Comparison of ENCODE assay signal across 17 mouse cellular contexts in the genomic region with DNA sequence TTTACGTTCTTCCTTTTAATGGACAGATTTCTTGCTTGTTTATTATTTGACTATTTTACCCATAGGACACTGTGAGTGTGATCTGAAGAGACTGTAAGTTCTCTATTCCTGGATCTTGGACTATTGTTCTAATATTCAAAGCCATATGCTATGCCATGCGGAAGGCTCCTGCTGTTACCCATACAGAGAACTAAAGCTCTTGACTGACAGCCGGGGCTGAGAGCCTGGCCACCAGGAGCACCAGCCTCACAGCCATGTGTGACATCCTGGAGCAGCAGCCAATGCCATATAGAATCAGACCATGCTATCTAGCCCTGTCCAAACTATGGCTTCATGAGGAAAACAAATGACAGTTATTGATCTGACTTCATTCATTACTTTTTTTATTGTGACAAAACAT.
"Had no signal": no experiment of that assay in that cellular context is flagged by ENCODE, and none has a peak within 500 bp of the region (broad histone marks: within the 10 kb centered on the region; RNA-seq: fewer than 3 reads in every experiment).

No protein-coding gene starts in this region.

- H3K4me1 ChIP-seq: limb, embryonic 12.5 days; liver, embryonic 13.5 days; lung, embryonic 15.5 days; megakaryocyte, embryonic 14.5 days had no signal

- H3K4me2 ChIP-seq: limb, embryonic 12.5 days; liver, embryonic 13.5 days; lung, embryonic 15.5 days had no signal

- DNase-seq: kidney, adult 9 months; kidney, postnatal 36 days; layer of hippocampus, adult 9-11 months; layer of hippocampus, postnatal 36 days; liver; liver, embryonic 13.5 days; liver, postnatal 0 days; lung, postnatal 14 days; right cerebral cortex, postnatal 4 days; spleen, adult 18-20 months; thymus, adult 2 months; thymus, postnatal 25 days had no signal

- H3K4me3 ChIP-seq: limb, embryonic 12.5 days; liver, embryonic 13.5 days; lung, embryonic 15.5 days; megakaryocyte, embryonic 14.5 days had no signal

- H3K27me3 ChIP-seq: limb, embryonic 12.5 days; liver, embryonic 13.5 days; lung, embryonic 15.5 days; megakaryocyte, embryonic 14.5 days had no signal

- H3K9me3 ChIP-seq: limb, embryonic 12.5 days; liver, embryonic 13.5 days; lung, embryonic 15.5 days; megakaryocyte, embryonic 14.5 days had no signal

- H3K27ac ChIP-seq: kidney, postnatal 0 days; limb, embryonic 12.5 days; liver, embryonic 13.5 days; lung, embryonic 15.5 days; macrophage had no signal

- H3K36me3 ChIP-seq: limb, embryonic 12.5 days; liver, embryonic 13.5 days; lung, embryonic 15.5 days had no signal

- H3K9ac ChIP-seq: limb, embryonic 12.5 days; liver, embryonic 13.5 days; liver, postnatal 0 days; lung, embryonic 15.5 days had no signal

- ATAC-seq: liver, postnatal 0 days had no signal
